Mouse (Mus musculus) liver, embryonic 14.5 days (tissue): Measurements from ENCODE around the gene Anks1b. TPM values are rescaled to one million over a fixed set of nuclear protein-coding genes. Genes with fewer than 3 reads are reported as not detected.

Experiments used
- ATAC-seq: fragments of 200-750 bp; cut with Nextera tagmentation; 2 replicates; pipeline ENCODE4 v1.8.0; 2017; ENCODE audit warnings: moderate number of reproducible peaks, mild to moderate bottlenecking, moderate library complexity; ENCODE audit not compliant: insufficient read depth
- DNase-seq, 3 experiments: peaks; one replicate each; pipeline ENCODE4 v3.0.0-alpha.2; 2012 to 2013; ENCODE audit warnings: low read depth in 3 of 3, low spot score in 3 of 3
- H3K27ac ChIP-seq: fragments of 300-500 bp; sonication (generic); 2 replicates; pipeline ENCODE4 v1.5.1; 2014; ENCODE audit warnings: moderate library complexity, mild to moderate bottlenecking, control low read depth, inconsistent platforms
- H3K27me3 ChIP-seq: fragments of 300-500 bp; sonication (generic); 2 replicates; pipeline ENCODE4 v1.6.1; 2014; ENCODE audit warnings: mild to moderate bottlenecking, low read length, moderate library complexity; ENCODE audit not compliant: control insufficient read depth, insufficient read depth
- H3K36me3 ChIP-seq: fragments of 300-500 bp; sonication (generic); replicated peaks from 2 replicates; pipeline ENCODE4 v1.6.1; 2014; ENCODE audit warnings: low read depth; ENCODE audit not compliant: control insufficient read depth, insufficient read depth
- H3K4me1 ChIP-seq, 2 experiments: fragments of 200-500 bp in 1 of 2; fragments of 300-500 bp in 1 of 2; sonication (generic) in 1 of 2; replicated peaks; 2 replicates each; pipeline ENCODE4 v1.6.1; 2012 to 2014; ENCODE audit warnings: antibody characterized with exemption in 1 of 2, inconsistent platforms in 1 of 2, low read length in 1 of 2; ENCODE audit not compliant: control insufficient read depth in 2 of 2, insufficient read depth in 2 of 2
- H3K4me2 ChIP-seq: fragments of 300-500 bp; sonication (generic); 2 replicates; pipeline ENCODE4 v1.6.1; 2014; ENCODE audit warnings: low read depth, mild to moderate bottlenecking, control low read depth, moderate library complexity
- H3K4me3 ChIP-seq, 2 experiments: fragments of 200-500 bp in 1 of 2; fragments of 300-500 bp in 1 of 2; sonication (generic) in 1 of 2; 2 replicates each; pipeline ENCODE4 v1.5.1; 2012 to 2014; ENCODE audit warnings: low read depth in 2 of 2, low read length in 2 of 2, mild to moderate bottlenecking in 2 of 2, control low read depth in 1 of 2, inconsistent platforms in 1 of 2, moderate library complexity in 1 of 2; ENCODE audit not compliant: insufficient read depth in 1 of 2
- H3K9ac ChIP-seq: fragments of 300-500 bp; sonication (generic); replicated peaks from 2 replicates; pipeline ENCODE4 v1.6.1; 2014; ENCODE audit warnings: mild to moderate bottlenecking, control low read depth, moderate library complexity
- H3K9me3 ChIP-seq: fragments of 300-500 bp; sonication (generic); 2 replicates; pipeline ENCODE4 v1.6.1; 2016; ENCODE audit warnings: low read length, mixed read lengths; ENCODE audit not compliant: control insufficient read depth
- CTCF ChIP-seq: IDR thresholded peaks from 2 replicates; pipeline ENCODE4 v1.5.1; 2016; ENCODE audit warnings: antibody characterized with exemption, low read depth, control low read depth
- EP300 ChIP-seq: IDR thresholded peaks from 2 replicates; pipeline ENCODE4 v1.6.1; 2016; ENCODE audit warnings: antibody characterized with exemption, low read depth
- WGBS: fragments of 180-500 bp; shearing (Covaris S2); extraction: QIAGEN DNeasy Blood & Tissue Kit; methylation state at CpG from one replicate; pipeline ENCODE4 v1.1.7; 2014; ENCODE audit not compliant: insufficient replicate concordance; 5-methylcytosine and 5-hydroxymethylcytosine counted together
- polyA plus RNA-seq, 2 experiments: library from polyadenylated mRNA; depleted of rRNA in 1 of 2; stranded (reverse) in 1 of 2; unstranded in 1 of 2; fragments of >200 nt; fragmentation: Nextera tagmentation in 1 of 2; extraction: Ambion mirVana in 1 of 2; gene quantifications; 2 replicates each; pipeline versions ENCODE4 v1.2.1 to v1.2.3; 2012 to 2014

Anks1b gene
- polyA plus RNA-seq, 2 experiments: not detected

DNA sequence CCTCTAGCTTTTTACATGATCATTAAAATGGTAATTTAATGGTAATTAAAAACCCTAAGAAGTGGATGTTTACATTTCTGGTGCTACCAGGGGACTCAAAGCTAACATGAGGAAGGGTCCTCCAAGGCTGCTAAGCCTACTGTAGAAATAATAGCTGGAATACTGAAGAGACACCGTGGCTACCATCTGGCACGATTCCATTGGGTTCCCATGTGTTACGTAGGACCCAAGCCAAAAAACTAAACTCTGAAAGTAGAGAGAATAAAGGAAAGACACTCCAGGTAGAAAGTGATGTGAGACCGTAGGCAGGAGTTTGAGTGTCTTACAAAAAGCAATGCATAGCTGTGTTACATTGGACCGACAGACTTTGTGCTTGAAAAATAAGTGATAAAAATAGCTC, 317.1 kb downstream of the Anks1b start:
- no peak overlapping the region for H3K9ac ChIP-seq
- H3K9me3 ChIP-seq: no peaks in the 10 kb centered on the region
- H3K4me1 ChIP-seq: no peaks in the 10 kb centered on the region
- no peak overlapping the region for H3K4me2 ChIP-seq
- H3K27me3 ChIP-seq: no peaks in the 10 kb centered on the region
- no peak overlapping the region for H3K4me3 ChIP-seq
- DNase-seq (no peak), ATAC-seq (no peak)
- WGBS: 52% methylated on average over 5 of the region's 5 CpGs
- TF ChIP-seq CTCF: no peak
- H3K36me3 ChIP-seq: no peaks in the 10 kb centered on the region
- H3K27ac ChIP-seq: no peak overlapping the region

DNA sequence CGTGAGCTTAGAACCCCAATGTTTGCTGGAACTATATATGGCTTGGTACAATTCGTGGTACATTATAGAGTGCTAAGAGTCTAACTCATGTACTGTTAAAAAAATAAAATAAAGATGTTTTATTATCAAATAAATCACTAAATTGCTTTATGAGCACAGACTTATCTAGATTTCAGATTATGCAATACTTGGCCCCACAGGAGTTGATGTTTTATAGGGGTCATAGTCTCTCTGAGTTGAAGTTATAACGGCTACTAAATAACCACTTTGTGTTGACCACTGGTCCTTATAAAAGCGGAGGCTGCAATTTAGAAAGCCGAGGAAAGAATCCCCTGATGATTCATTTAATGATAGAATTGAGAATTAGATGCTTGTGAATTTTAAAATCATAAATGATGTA, 323.6 kb downstream of the Anks1b start:
- H3K27ac ChIP-seq: no peak overlapping the region
- no peak overlapping the region for H3K4me2 ChIP-seq
- H3K4me3 ChIP-seq: no peak overlapping the region
- WGBS: 63% methylated on average over 5 of the region's 5 CpGs
- no peaks in the 10 kb centered on the region for H3K9me3 ChIP-seq
- ATAC-seq (no peak), DNase-seq (no peak)
- no peaks in the 10 kb centered on the region for H3K36me3 ChIP-seq
- no peaks in the 10 kb centered on the region for H3K27me3 ChIP-seq
- no peak overlapping the region for H3K9ac ChIP-seq
- TF ChIP-seq CTCF: no peak
- TF ChIP-seq EP300: no peak
- H3K4me1 ChIP-seq: no peaks in the 10 kb centered on the region

DNA sequence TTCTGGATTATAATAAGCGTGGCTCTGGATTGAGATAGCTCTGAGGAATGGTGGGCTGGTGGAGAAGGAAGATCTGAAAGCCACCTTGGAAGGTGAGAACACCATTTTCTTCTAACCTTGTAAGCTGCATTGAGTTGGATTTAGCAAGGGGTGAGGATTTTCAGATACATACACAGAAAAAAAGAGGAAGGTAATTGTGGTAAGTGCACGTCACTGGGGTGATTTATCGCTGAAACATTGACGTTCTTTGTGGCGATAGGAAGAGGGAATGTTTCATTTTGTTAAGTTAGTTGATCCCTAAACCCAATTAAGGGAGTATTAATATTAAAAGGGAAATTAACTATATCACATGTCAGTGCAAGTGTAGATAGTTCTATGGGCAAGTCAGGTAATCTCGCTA, 336.7 kb downstream of the Anks1b start:
- no peak for DNase-seq
- H3K9ac ChIP-seq: no peak overlapping the region
- H3K9me3 ChIP-seq: no peaks in the 10 kb centered on the region
- no peak overlapping the region for H3K4me2 ChIP-seq
- H3K27me3 ChIP-seq: no peaks in the 10 kb centered on the region
- H3K4me1 ChIP-seq: no peaks in the 10 kb centered on the region
- ATAC-seq: no peak
- H3K27ac ChIP-seq: no peak overlapping the region
- WGBS: 36% methylated on average over 6 of the region's 6 CpGs
- TF ChIP-seq EP300: no peak
- no peak for TF ChIP-seq CTCF
- no peaks in the 10 kb centered on the region for H3K36me3 ChIP-seq
- H3K4me3 ChIP-seq: no peak overlapping the region

DNA sequence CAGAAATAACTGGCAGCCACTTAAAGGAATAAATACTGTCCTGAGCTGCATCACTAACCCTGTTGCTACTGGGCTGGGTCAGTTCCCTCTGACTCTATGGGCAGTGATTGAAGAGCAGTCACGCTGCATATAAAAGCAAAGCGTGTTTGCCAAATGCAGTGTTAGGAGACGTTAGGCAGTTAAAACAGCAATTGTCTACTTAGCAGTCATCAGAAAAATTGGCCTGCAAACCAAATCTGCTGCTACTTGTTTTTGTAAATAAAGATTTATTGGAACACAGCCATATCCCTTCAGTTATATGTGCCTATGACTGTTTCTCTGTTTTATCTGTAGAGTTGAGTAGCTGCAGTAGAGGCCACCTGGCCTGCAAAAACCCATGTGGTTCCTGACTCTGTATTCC, 347.2 kb downstream of the Anks1b start:
- WGBS: 53% methylated on average over 3 of the region's 3 CpGs
- TF ChIP-seq CTCF (no peak), EP300 (no peak)
- Histone ChIP-seq H3K4me2 (no peak overlapping the region), H3K27ac (no peak overlapping the region), H3K9me3 (no peaks in the 10 kb centered on the region), H3K4me1 (no peaks in the 10 kb centered on the region), H3K4me3 (no peak overlapping the region), H3K36me3 (no peaks in the 10 kb centered on the region), H3K27me3 (no peaks in the 10 kb centered on the region), H3K9ac (no peak overlapping the region)
- DNase-seq: no peak
- ATAC-seq: no peak

DNA sequence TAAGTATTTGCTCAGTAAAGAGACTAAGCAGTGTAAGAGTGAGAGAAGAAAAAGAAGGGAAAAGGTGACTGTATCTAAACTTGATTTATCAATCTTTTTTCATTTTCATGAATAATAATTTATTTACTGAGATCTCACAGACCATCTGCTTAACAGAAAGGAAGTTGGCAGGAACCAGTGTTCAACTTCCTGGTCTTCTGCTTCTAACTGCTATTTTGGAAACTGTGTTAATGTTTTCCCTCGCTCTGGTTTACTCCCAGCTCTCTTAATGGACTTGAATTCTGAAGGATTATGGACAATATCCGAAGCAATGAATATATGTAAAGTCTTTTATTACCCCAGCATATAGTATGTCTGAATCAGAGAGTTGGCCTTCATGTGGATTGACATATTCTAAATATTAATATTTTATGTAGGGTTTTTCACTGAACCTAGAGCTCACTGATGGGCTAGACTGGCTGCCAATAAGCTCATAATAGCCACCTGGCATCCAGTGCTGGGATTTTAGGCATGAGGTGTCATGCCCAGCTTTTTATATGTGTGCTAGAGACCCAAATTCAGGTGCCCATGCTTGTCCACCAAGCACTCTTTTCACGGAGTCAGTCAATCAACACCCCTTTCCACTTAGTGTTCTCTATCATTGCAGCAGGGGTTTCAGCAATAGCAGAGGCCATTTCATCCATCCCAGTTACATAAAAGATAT, 349.6 kb downstream of the Anks1b start:
- H3K4me2 ChIP-seq: no peak overlapping the region
- no peaks in the 10 kb centered on the region for H3K4me1 ChIP-seq
- H3K36me3 ChIP-seq: no peaks in the 10 kb centered on the region
- WGBS: 38% methylated on average over 3 of the region's 3 CpGs
- H3K9ac ChIP-seq: no peak overlapping the region
- H3K27me3 ChIP-seq: no peaks in the 10 kb centered on the region
- no peak overlapping the region for H3K4me3 ChIP-seq
- DNase-seq: no peak
- ATAC-seq: no peak
- H3K9me3 ChIP-seq: no peaks in the 10 kb centered on the region
- no peak for TF ChIP-seq CTCF
- no peak for TF ChIP-seq EP300
- no peak overlapping the region for H3K27ac ChIP-seq
